Mouse (Mus musculus) erythroblast, embryonic 14.5 days (primary cell): Measurements from ENCODE around the gene Mrpl42.

Experiments
- GATA1 ChIP-seq: IDR thresholded peaks from 2 replicates; pipeline ENCODE4 v1.6.1; 2012; ENCODE audit warnings: low read length, inconsistent platforms, mixed read lengths
- TAL1 ChIP-seq: IDR thresholded peaks from 3 replicates; pipeline ENCODE4 v1.6.1; 2012; ENCODE audit warnings: low read length, inconsistent platforms, mixed read lengths

GRCm38 (mm10) chr10:95517656-95518055 is 15.9 kb upstream of the Mrpl42 start:
- TF ChIP-seq GATA1 (no peak), TAL1 (no peak)
